Mouse (Mus musculus) brain, embryonic 14.5 days (tissue): ENCODE results near the gene Ppp1r12b.

ENCODE experiments used
- CTCF ChIP-seq: fragments of 200-500 bp; IDR thresholded peaks from 2 replicates; pipeline ENCODE4 v1.5.1; 2012; ENCODE audit warnings: inconsistent platforms, mild to moderate bottlenecking, moderate library complexity, borderline replicate concordance; ENCODE audit not compliant: insufficient read depth, insufficient read length; ENCODE audit errors: extremely low read depth
- POLR2A ChIP-seq: fragments of 200-500 bp; IDR thresholded peaks from 2 replicates; pipeline ENCODE4 v1.6.1; 2012; ENCODE audit warnings: mild to moderate bottlenecking, inconsistent platforms, borderline replicate concordance; ENCODE audit not compliant: poor library complexity, insufficient read depth, insufficient read length, severe bottlenecking; ENCODE audit errors: extremely low read depth

DNA sequence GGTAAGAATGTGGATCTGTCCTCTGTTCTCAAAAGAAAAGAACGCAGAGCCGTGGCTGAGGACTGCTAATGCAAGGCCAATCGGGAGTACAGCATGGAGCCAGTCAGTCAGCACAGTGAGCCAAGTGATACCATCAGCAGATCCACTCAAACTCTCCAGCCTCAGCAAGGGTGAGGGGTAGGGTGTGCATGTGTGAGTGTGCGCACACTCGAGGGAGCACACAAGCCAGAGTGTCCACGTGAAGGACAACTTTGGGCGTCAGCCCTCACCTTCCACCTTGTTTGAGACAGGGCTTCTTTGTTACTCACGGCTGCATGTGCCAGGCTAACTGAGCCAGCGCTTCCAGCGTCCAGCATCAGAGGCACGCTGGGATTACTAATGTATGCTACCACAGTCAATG, 136.5 kb downstream of the Ppp1r12b start:
- TF ChIP-seq CTCF (no peak), POLR2A (no peak)
